Mouse (Mus musculus) gastrocnemius, postnatal 10 days (tissue): ENCODE measurements around the gene Majin. TPM values are rescaled to one million over a fixed set of nuclear protein-coding genes. Genes with fewer than 3 reads are reported as not detected.
A peak's percentile ranks its signal among the peaks of the same experiment; 100 is the strongest.

Experiments used
- DNase-seq: peaks from one replicate; pipeline ENCODE4 v3.0.0; 2021; ENCODE audit warnings: mixed read lengths
- long read RNA-seq, 2 experiments: library from polyadenylated mRNA; stranded (forward); transcript quantifications; one replicate each; pipeline ENCODE4 v2.0.0; 2021
- total RNA-seq, 2 experiments: library from RNA; stranded (reverse); gene quantifications; 2 replicates each; pipeline ENCODE4 v1.2.3; 2021

Gene Majin
- total RNA-seq: not detected
- long read RNA-seq, experiment 1, partial matches to known transcripts: 1 of 1 reads
- long read RNA-seq, experiment 1, other reads (novel, unspliced or antisense): 0 of 1 reads
- long read RNA-seq, experiment 2: 0 reads

GRCm38 (mm10) chr19:6184131-6184530 lies at the start of gene Majin:
Gene Majin (plus strand): TSS chr19:6184388.
- DNase-seq: no peak

DNA sequence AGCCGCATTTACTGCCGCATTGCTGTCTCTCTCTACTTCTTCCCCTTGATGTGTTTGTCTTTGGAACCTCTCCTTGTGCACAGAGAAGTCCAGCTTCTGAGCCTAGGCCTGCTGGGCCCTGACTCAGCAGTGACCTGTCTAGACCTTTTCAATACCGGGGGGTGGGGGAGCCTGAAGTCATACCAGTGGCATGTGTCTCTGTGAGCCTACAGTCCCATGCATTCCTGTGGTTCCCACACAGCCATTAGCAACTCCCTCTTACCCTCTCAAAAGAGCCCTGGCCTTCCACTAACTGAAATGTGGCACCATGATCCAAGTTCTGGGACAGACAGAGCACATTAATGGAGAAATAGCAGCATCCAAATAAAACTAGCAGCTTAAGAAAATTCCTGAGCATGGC lies 47.8 kb upstream of the Majin start:
- no peak for DNase-seq

GRCm38 (mm10) chr19:6139701-6140100 lies 44.5 kb upstream of the Majin start:
- no peak for DNase-seq

GRCm38 (mm10) chr19:6140374-6140677 lies 43.9 kb upstream of the Majin start:
- DNase-seq: no peak

GRCm38 (mm10) chr19:6140678-6141393 lies 43.4 kb upstream of the Majin start, which contains the start of gene Batf2:
Gene Batf2 (plus strand): TSS chr19:6140983.
- peak; percentile 89 for DNase-seq

- peak; percentile 66 for DNase-seq
Observed at GRCm38 (mm10) chr19:6141394-6141749, 42.8 kb upstream of the Majin start, which contains the start of gene Arl2. Gene Arl2 (minus strand): TSS chr19:6141548.

DNA sequence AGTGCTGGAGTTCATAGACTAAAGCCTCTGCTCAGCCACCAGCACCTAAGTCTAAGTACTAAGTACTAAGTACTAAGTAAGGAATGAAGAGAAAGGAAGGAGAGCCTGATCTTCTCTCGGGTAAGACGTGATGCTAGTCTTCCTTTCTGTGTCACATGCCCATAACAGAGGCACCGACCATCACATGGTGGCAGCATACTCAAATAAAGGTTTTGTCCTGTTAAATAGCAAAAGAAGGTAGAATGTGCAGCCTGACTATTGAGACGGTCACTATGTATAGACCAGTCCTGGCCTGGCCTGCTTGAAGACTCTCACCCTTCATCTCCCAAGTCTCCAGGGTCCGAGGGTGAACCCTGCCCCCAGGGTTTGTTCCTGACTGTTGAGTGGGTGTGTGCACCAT lies 39.3 kb upstream of the Majin start:
- DNase-seq: no peak

DNA sequence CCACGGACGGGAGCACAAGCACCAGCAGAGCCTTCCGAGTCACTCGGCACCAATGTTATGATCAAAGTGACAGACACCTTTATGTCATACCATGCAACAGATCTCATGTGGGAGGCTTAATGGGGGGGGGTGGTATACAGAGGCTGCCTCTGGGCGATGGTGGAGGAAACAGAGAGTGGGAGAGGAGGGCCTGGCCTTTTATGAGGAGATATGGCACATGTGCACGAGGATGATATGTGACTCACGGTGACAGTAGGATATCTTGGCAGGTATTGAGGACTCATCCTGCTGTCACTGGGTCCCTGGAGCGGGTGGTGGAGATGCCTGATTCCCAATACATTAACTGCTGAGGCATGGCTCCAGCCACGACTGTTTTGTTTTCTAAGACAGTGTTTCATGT lies 29.0 kb upstream of the Majin start:
- no peak for DNase-seq

- no peak for DNase-seq
Observed at GRCm38 (mm10) chr19:6156372-6156771, 27.8 kb upstream of the Majin start.

DNA sequence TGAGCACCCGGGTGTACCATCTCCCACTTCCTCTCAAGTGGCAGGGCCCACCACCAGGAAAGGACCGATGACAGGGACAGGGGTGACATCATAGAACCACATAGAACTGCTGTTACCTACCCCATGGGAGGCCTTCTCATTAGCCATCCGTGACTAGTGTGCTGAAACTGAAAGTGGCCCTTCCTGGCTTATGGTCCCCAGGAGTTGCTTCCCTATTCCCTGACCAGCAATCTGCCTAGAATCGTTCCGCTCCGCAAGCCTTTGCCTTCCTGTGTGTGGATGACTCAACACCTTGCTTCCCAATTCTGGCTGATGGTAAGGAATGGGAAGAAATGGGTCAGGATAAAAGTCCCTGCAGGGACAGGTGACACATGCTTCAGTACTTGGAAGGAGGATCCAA lies 27.0 kb upstream of the Majin start:
- no peak for DNase-seq

GRCm38 (mm10) chr19:6163872-6164547 lies 20.2 kb upstream of the Majin start:
- peak; percentile 24 for DNase-seq

DNA sequence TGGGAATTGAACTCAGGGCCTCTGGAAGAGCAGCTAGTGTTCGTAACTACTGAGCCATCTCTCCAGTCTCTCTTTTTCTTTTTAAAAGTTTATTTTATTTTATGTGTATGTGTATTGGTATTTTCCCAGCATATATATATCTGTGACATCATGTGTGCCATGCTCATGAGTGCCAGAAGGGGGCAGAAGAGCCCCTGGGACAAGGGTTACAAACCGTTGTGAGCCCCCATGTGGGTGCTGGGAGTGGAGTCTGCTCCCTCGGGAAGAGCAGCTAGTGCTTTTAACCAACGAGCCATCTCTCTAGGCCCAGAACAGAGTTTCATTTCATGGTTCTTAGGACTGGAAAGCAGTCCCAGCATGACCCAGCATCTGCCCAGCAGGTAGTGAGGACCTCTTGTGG lies 17.4 kb upstream of the Majin start:
- DNase-seq: no peak

DNA sequence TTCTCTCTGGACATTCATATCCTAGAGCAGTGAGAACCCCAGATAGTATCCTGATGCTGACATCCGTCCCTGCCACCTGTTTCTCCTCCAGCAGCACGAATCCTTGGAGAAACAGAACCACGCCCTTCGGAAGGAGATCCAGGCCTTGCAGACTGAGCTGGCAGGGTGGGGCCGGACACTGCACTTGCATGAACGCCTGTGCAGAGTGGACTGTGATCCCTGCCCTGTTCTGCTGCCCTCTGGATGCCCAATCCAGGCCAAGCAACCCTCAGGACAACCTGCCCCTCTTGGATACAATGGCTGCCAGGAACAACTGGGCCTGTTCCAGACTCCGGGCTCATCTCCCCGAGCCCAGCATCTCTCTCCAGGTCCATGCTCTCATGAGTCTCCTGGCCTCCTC lies 13.0 kb upstream of the Majin start:
- DNase-seq: no peak

DNA sequence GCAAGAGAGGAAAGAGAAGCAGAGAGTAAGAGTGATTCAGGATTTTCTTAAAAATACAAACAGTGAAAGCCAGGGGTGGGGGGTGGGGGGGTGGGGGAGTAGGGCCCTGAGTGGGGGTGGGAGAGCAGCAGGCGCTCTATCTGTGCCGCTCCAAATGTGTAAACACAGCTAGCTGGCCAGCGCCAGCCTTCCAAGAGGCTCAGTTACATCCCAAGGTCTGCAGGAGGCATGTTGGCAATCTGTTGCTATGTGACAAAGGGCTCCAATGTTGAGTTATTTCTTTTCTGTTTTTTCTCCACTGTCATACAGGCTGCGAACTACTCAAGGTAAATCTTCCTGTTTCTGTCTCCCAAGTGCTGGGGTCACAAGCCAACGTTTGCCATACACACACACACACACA lies 9.4 kb upstream of the Majin start:
- DNase-seq: no peak

GRCm38 (mm10) chr19:6178775-6179174 lies 5.4 kb upstream of the Majin start:
- no peak for DNase-seq

- no peak for DNase-seq
Observed at GRCm38 (mm10) chr19:6181629-6182028, 2.6 kb upstream of the Majin start.

GRCm38 (mm10) chr19:6182534-6182933 lies 1.7 kb upstream of the Majin start:
- no peak for DNase-seq

- DNase-seq: no peak
Observed at GRCm38 (mm10) chr19:6204265-6204664, 20.1 kb downstream of the Majin start.

DNA sequence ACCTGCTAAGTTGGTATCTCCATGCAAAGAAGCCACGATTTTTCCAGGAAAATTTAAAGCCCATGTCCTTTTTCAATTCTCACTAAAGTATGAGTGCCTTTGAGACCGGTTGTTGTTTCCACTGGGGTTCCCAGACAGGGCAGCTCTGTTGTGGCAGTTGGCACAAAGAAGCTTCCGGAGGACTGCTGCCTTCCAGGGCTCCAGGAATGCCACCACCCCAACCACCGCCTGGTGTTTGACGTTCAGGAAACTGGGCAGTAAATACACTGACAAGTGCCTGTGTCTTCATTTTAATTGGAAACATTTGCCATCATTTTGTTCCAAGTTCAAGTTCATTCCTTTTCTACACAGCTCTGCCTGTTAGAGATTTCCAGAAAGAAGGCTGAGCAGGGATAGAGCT lies 22.5 kb downstream of the Majin start:
- DNase-seq: no peak

DNA sequence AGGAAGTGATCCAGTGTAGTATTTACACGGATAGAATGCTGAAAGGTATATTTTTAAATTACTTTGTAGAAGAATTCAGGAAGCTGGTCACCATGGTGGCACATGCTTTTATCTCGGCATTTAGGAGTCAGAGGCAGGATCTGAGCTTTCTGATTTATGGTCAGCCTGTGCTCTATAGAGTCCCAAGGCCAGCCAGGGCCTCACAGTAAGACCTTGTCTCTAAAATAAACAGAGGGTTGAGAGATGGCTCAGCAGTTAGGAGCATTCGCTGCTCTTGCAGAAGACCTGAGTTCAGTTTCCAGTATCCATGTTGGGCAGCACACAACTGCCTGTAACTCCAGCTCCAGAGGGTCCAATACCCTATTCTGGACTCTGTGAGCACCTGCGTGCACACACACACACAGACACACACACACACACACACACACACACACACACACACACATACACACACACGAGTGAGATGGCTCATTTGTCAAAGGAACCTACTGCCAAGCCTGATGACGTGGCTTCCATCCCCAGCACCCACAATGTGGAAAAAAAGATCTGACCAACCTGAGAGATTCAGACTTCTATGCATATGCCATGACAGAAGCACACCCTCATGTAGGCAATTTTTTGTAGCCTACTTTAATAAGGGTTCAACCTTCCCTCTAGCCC lies 32.0 kb downstream of the Majin start:
- no peak for DNase-seq

- no peak for DNase-seq
Observed at GRCm38 (mm10) chr19:6218606-6219005, 34.4 kb downstream of the Majin start.

GRCm38 (mm10) chr19:6226135-6226534 lies 41.9 kb downstream of the Majin start, which contains the start of gene Gpha2:
Gene Gpha2 (plus strand): TSS chr19:6226380.
- no peak for DNase-seq

DNA sequence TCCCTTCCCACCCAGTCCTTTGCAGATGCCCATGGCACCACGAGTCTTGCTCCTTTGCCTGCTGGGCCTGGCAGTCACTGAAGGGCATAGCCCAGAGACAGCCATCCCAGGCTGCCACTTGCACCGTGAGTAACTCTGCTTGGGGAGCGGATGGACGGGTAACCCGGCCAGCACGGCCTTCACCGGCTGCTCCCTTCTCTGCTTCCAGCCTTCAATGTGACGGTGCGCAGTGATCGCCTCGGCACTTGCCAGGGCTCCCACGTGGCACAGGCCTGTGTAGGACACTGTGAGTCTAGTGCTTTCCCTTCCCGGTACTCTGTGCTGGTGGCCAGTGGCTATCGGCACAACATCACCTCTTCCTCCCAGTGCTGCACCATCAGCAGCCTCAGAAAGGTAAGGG lies 42.6 kb downstream of the Majin start:
- DNase-seq: no peak
